Mouse (Mus musculus): Measurements from ENCODE around the gene Nradd.

The Nradd gene

GRCm38 (mm10) chr9:110617081-110617480 lies 7.2 kb downstream of the Nradd start:
- in situ Hi-C loops (cut with MboI; ENCODE audit: low sequenced_read_pairs) = no loop called here

- in situ Hi-C loops (cut with MboI; ENCODE audit: low sequenced_read_pairs) = no loop called here
These were observed 12.8 kb downstream of the Nradd start for GRCm38 (mm10) chr9:110611471-110611870.

- in situ Hi-C loops (cut with MboI; ENCODE audit: low sequenced_read_pairs) = no loop called here
These were observed 40.7 kb downstream of the Nradd start for GRCm38 (mm10) chr9:110583521-110583920.

- in situ Hi-C loops (cut with MboI; ENCODE audit: low sequenced_read_pairs) = no loop called here
These were observed 42.1 kb downstream of the Nradd start for GRCm38 (mm10) chr9:110582161-110582560.

All from CH12F3 (cell line).